Mouse (Mus musculus) stomach, postnatal 0 days (tissue): Measurements from ENCODE around the gene Cux1.

Experiments
- CTCF ChIP-seq: IDR thresholded peaks from 2 replicates; pipeline ENCODE4 v1.5.1; 2016; ENCODE audit warnings: antibody characterized with exemption, low read depth, mild to moderate bottlenecking, moderate library complexity
- EP300 ChIP-seq: optimal IDR thresholded peaks from 2 replicates; pipeline ENCODE3; 2016; ENCODE audit warnings: antibody characterized with exemption

GRCm38 (mm10) chr5:136403565-136403961 is 163.7 kb downstream of the Cux1 start:
- no peak for TF ChIP-seq EP300
- TF ChIP-seq CTCF = no peak
